Mouse (Mus musculus) forebrain, embryonic 16.5 days (tissue): ENCODE data around the gene Atf6b. TPM values are rescaled to one million over a fixed set of nuclear protein-coding genes. Genes with fewer than 3 reads are reported as not detected.
A peak's percentile ranks its signal among the peaks of the same experiment; 100 is the strongest.

Source experiments
- ATAC-seq: fragments of 200-750 bp; cut with Nextera tagmentation; 2 replicates; pipeline ENCODE4 v1.8.0; 2017; ENCODE audit warnings: mild to moderate bottlenecking, moderate library complexity
- H3K27ac ChIP-seq: fragments of 300-500 bp; sonication (generic); 2 replicates; pipeline ENCODE4 v1.5.1; 2014; ENCODE audit warnings: low read length, control low read depth
- H3K27me3 ChIP-seq: fragments of 300-500 bp; sonication (generic); replicated peaks from 2 replicates; pipeline ENCODE4 v1.6.1; 2014; ENCODE audit warnings: low read length; ENCODE audit not compliant: control insufficient read depth, insufficient read depth
- H3K36me3 ChIP-seq: fragments of 300-500 bp; sonication (generic); 2 replicates; pipeline ENCODE4 v1.6.1; 2014; ENCODE audit not compliant: control insufficient read depth, insufficient read depth
- H3K4me1 ChIP-seq: fragments of 300-500 bp; sonication (generic); replicated peaks from 2 replicates; pipeline ENCODE4 v1.6.1; 2014; ENCODE audit warnings: low read length; ENCODE audit not compliant: control insufficient read depth, insufficient read depth
- H3K4me2 ChIP-seq: fragments of 300-500 bp; sonication (generic); 2 replicates; pipeline ENCODE4 v1.6.1; 2014; ENCODE audit warnings: mild to moderate bottlenecking, low read length, control low read depth
- H3K4me3 ChIP-seq: fragments of 300-500 bp; sonication (generic); replicated peaks from 2 replicates; pipeline ENCODE4 v1.5.1; 2014; ENCODE audit warnings: mild to moderate bottlenecking, low read length, control low read depth
- H3K9ac ChIP-seq: fragments of 300-500 bp; sonication (generic); replicated peaks from 2 replicates; pipeline ENCODE4 v1.6.1; 2014; ENCODE audit warnings: low read depth, low read length, control low read depth
- H3K9me3 ChIP-seq: fragments of 300-500 bp; sonication (generic); 2 replicates; pipeline ENCODE4 v1.6.1; 2016; ENCODE audit warnings: low read length; ENCODE audit not compliant: control insufficient read depth
- WGBS: fragments of 180-500 bp; shearing (Covaris S2); extraction: QIAGEN DNeasy Blood & Tissue Kit; methylation state at CpG from one replicate; pipeline ENCODE4 v1.1.7; 2014; 5-methylcytosine and 5-hydroxymethylcytosine counted together
- polyA plus RNA-seq: library from polyadenylated mRNA; unstranded; fragments of >200 nt; fragmentation: Nextera tagmentation; extraction: Ambion mirVana; gene quantifications from 2 replicates; pipeline ENCODE4 v1.2.1, GENCODE M21; 2015

Gene Atf6b
- polyA plus RNA-seq, 1 experiment from 2014 or later = 119 TPM

- Histone ChIP-seq H3K36me3 (peaks cover 20% of the 10 kb centered on the region), H3K9ac (no peak overlapping the region), H3K4me1 (peaks cover 10% of the 10 kb centered on the region), H3K27me3 (no peaks in the 10 kb centered on the region), H3K9me3 (no peaks in the 10 kb centered on the region), H3K4me2 (no peak overlapping the region), H3K4me3 (no peak overlapping the region), H3K27ac (no peak overlapping the region)
- no peak for ATAC-seq
- 91% methylated on average over 10 of the region's 10 CpGs for WGBS
Measured at GRCm38 (mm10) chr17:34652546-34652945, 5.6 kb downstream of the Atf6b start.

DNA sequence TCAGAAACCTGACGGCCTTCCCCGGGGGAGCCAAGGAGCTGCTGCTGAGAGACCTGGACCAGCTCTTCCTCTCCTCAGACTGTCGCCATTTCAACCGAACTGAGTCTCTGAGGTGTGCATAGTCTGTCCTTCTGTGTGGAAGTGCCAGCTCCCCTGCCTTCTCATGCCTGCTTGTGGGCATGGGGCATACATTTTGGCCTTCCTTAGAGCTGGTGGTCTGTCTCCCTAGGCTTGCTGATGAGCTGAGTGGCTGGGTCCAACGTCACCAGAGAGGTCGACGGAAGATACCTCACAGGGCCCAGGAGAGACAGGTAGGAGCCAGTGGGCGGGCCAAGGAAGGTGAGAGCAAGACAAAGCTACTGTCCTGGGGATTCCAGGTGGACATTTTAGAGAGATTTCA, 6.0 kb downstream of the Atf6b start:
- H3K4me1 ChIP-seq = peaks cover 6% of the 10 kb centered on the region
- ATAC-seq = no peak
- no peak overlapping the region for H3K4me2 ChIP-seq
- H3K9ac ChIP-seq = no peak overlapping the region
- H3K27me3 ChIP-seq = no peaks in the 10 kb centered on the region
- H3K4me3 ChIP-seq = no peak overlapping the region
- 95% methylated on average over 8 of the region's 8 CpGs for WGBS
- H3K27ac ChIP-seq = no peak overlapping the region
- peaks cover 20% of the 10 kb centered on the region for H3K36me3 ChIP-seq
- no peaks in the 10 kb centered on the region for H3K9me3 ChIP-seq

- no peaks in the 10 kb centered on the region for H3K9me3 ChIP-seq
- WGBS = 68% methylated on average over 9 of the region's 9 CpGs
Measured at GRCm38 (mm10) chr17:34653746-34654285, 6.9 kb downstream of the Atf6b start.

GRCm38 (mm10) chr17:34654392-34654791, 7.4 kb downstream of the Atf6b start:
- H3K4me3 ChIP-seq = no peak overlapping the region
- ATAC-seq = no peak
- 97% methylated on average over 13 of the region's 13 CpGs for WGBS
- H3K4me2 ChIP-seq = no peak overlapping the region
- H3K27ac ChIP-seq = no peak overlapping the region
- no peaks in the 10 kb centered on the region for H3K4me1 ChIP-seq
- H3K9me3 ChIP-seq = no peaks in the 10 kb centered on the region
- no peak overlapping the region for H3K9ac ChIP-seq
- H3K27me3 ChIP-seq = peaks cover 3% of the 10 kb centered on the region; the same call in 1 of the 2 replicates
- H3K36me3 ChIP-seq = peaks cover 20% of the 10 kb centered on the region

More at GRCm38 (mm10) chr17:34653746-34654285, 6.9 kb downstream of the Atf6b start:
- Histone ChIP-seq H3K4me1 (no peaks in the 10 kb centered on the region), H3K9ac (no peak overlapping the region), H3K4me3 (no peak overlapping the region), H3K36me3 (peaks cover 20% of the 10 kb centered on the region), H3K4me2 (no peak overlapping the region), H3K27ac (no peak overlapping the region), H3K27me3 (no peaks in the 10 kb centered on the region)
- no peak for ATAC-seq

- Histone ChIP-seq H3K36me3 (peaks cover 20% of the 10 kb centered on the region), H3K4me3 (no peak overlapping the region), H3K27ac (no peak overlapping the region), H3K9me3 (no peaks in the 10 kb centered on the region), H3K4me1 (no peaks in the 10 kb centered on the region), H3K4me2 (no peak overlapping the region), H3K9ac (no peak overlapping the region), H3K27me3 (peaks cover 9% of the 10 kb centered on the region)
- 96% methylated on average over 5 of the region's 7 CpGs for WGBS
- no peak for ATAC-seq
Measured at GRCm38 (mm10) chr17:34655160-34655559, 8.2 kb downstream of the Atf6b start.

DNA sequence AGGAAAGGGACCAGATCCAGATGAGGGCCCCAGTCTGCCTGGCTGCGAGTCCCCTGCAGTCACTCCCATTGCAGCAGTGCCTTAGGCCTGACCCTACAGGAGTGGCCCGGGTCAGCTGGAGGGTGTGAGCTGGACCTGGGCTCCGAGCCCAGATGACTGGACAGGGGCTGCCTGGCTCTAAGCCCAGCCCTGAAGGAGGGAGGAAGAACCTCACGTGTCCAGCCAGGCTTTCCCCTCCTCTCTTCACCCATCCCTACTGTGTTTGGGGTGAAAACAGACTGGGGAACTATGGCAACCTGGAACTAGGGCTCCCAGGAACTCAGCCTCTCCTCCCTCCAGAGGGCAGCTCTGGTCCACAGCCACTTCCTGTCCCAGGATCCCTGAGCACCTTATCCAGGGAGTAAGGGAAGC, 8.6 kb downstream of the Atf6b start:
- H3K27ac ChIP-seq = no peak overlapping the region
- WGBS = 46% methylated on average over 4 of the region's 4 CpGs
- H3K4me1 ChIP-seq = no peaks in the 10 kb centered on the region
- H3K9me3 ChIP-seq = no peaks in the 10 kb centered on the region
- no peak overlapping the region for H3K4me3 ChIP-seq
- peaks cover 13% of the 10 kb centered on the region for H3K27me3 ChIP-seq
- peak; percentile 25; the same call in 1 of the 2 replicates for ATAC-seq
- peaks cover 16% of the 10 kb centered on the region for H3K36me3 ChIP-seq
- no peak overlapping the region for H3K4me2 ChIP-seq
- no peak overlapping the region for H3K9ac ChIP-seq

- Histone ChIP-seq H3K4me1 (peaks cover 3% of the 10 kb centered on the region; the same call in 1 of the 2 replicates), H3K27me3 (peaks cover 13% of the 10 kb centered on the region), H3K9ac (no peak overlapping the region), H3K27ac (no peak overlapping the region), H3K9me3 (no peaks in the 10 kb centered on the region), H3K36me3 (peaks cover 13% of the 10 kb centered on the region; the same call in 1 of the 2 replicates), H3K4me2 (no peak overlapping the region), H3K4me3 (no peak overlapping the region)
- no peak for ATAC-seq
- WGBS = 47% methylated on average over 8 of the region's 8 CpGs
Measured at GRCm38 (mm10) chr17:34656666-34657065, 9.7 kb downstream of the Atf6b start.

DNA sequence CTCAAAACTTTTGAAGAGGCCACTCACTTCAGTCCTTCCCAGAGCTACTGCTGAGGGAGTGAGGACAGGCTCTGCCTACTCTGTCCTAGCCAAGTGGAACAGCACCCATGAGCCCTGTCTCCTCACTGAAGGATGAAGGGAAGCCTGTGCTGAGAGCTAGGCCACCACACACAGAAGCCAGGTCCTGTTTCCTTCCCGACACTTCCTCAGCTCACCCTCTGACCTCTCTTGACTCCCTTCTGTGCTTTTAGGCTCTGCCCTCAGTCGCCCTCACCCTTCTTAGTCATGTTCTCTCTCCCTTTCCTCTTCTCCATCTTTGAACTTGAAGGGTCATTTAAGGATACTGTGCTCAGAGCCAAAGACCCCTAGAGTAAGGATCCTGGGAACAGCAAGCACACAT, 10.3 kb downstream of the Atf6b start:
- no peak overlapping the region for H3K4me3 ChIP-seq
- peaks cover 10% of the 10 kb centered on the region; the same call in 1 of the 2 replicates for H3K36me3 ChIP-seq
- ATAC-seq = no peak
- no peak overlapping the region for H3K9ac ChIP-seq
- peaks cover 3% of the 10 kb centered on the region; the same call in 1 of the 2 replicates for H3K4me1 ChIP-seq
- 36% methylated on average over 2 of the region's 2 CpGs for WGBS
- H3K4me2 ChIP-seq = no peak overlapping the region
- peaks cover 13% of the 10 kb centered on the region for H3K27me3 ChIP-seq
- no peaks in the 10 kb centered on the region for H3K9me3 ChIP-seq
- H3K27ac ChIP-seq = no peak overlapping the region

GRCm38 (mm10) chr17:34658145-34658544, 11.2 kb downstream of the Atf6b start:
- no peaks in the 10 kb centered on the region for H3K9me3 ChIP-seq
- H3K27me3 ChIP-seq = peaks cover 18% of the 10 kb centered on the region
- H3K9ac ChIP-seq = no peak overlapping the region
- H3K4me3 ChIP-seq = no peak overlapping the region
- H3K4me1 ChIP-seq = peaks cover 3% of the 10 kb centered on the region; the same call in 1 of the 2 replicates
- no peak overlapping the region for H3K4me2 ChIP-seq
- no peak for ATAC-seq
- H3K36me3 ChIP-seq = 0 out of 2 replicates have a peak, but pooled peaks cover 7% of the 10 kb centered on the region
- 81% methylated on average over 2 of the region's 2 CpGs for WGBS
- H3K27ac ChIP-seq = no peak overlapping the region
